ENCODE assay signal across 11 mouse cellular contexts in genomic region chr19:55194520-55195170, GRCm38 (mm10). TPM values are rescaled to one million over a fixed set of nuclear protein-coding genes. Genes with fewer than 3 reads are reported as not detected.
DNase-seq lines count a peak whose midpoint lies in the region; ATAC-seq and TF ChIP-seq lines count a peak whose summit lies in the region.
"Had no signal": no experiment of that assay in that cellular context is flagged by ENCODE, and none has a peak within 500 bp of the region (broad histone marks: within the 10 kb centered on the region; RNA-seq: fewer than 3 reads in every experiment).

No protein-coding gene starts in this region.

- no peaks in the 10 kb centered on the region for H3K36me3 ChIP-seq in heart, embryonic 12.5 days
- H3K36me3 ChIP-seq in midbrain, embryonic 10.5 days, result no peaks in the 10 kb centered on the region
- no peaks in the 10 kb centered on the region for H3K36me3 ChIP-seq in midbrain, embryonic 15.5 days (replicated peaks)
- H3K36me3 ChIP-seq in intestine, embryonic 16.5 days (ENCODE audit: control insufficient read depth, insufficient read depth, low read length), result no peaks in the 10 kb centered on the region
- no peaks in the 10 kb centered on the region for H3K36me3 ChIP-seq in testis, adult 2 months (ENCODE audit: control insufficient read depth, insufficient read depth, low read length)
- H3K36me3 ChIP-seq: heart, embryonic 15.5 days had no signal

- no peak overlapping the region for H3K9ac ChIP-seq in heart, embryonic 12.5 days
- H3K9ac ChIP-seq in midbrain, embryonic 15.5 days, result no peak overlapping the region
- no peak overlapping the region for H3K9ac ChIP-seq in intestine, embryonic 16.5 days (ENCODE audit: low read depth, low read length)
- H3K9ac ChIP-seq: heart, embryonic 15.5 days had no signal

- TF ChIP-seq CTCF in testis, adult 2 months (IDR thresholded peaks at IDR 0.05; ENCODE audit: control insufficient read depth, insufficient read depth, insufficient replicate concordance, low read depth, low read length), result no peak

- H3K9me3 ChIP-seq in heart, embryonic 12.5 days (replicated peaks), result no peaks in the 10 kb centered on the region
- H3K9me3 ChIP-seq in midbrain, embryonic 10.5 days (replicated peaks), result no peaks in the 10 kb centered on the region
- no peaks in the 10 kb centered on the region for H3K9me3 ChIP-seq in midbrain, embryonic 15.5 days
- H3K9me3 ChIP-seq in intestine, embryonic 16.5 days (ENCODE audit: control insufficient read depth, low read length), result no peaks in the 10 kb centered on the region
- H3K9me3 ChIP-seq: heart, embryonic 15.5 days had no signal

- DNase-seq in heart, adult 11 months, result peak; percentile 98
- DNase-seq in midbrain, embryonic 10.5 days (ENCODE audit: low spot score), result no peak
- DNase-seq in cerebellum, adult 8-10 months, result no peak
- DNase-seq in ovary, postnatal 36 days (ENCODE audit: low spot score), result no peak
- DNase-seq: cerebellum, postnatal 10 days; layer of hippocampus, postnatal 36 days had no signal

- ATAC-seq in heart, embryonic 12.5 days (ENCODE audit: insufficient number of reproducible peaks, low FRiP score), result no peak
- ATAC-seq in midbrain, embryonic 15.5 days (replicated peaks), result no peak
- peak; percentile 77 for ATAC-seq in intestine, embryonic 16.5 days

- no peak overlapping the region for H3K4me3 ChIP-seq in heart, embryonic 12.5 days
- H3K4me3 ChIP-seq in midbrain, embryonic 10.5 days, result no peak overlapping the region
- H3K4me3 ChIP-seq in midbrain, embryonic 15.5 days, result no peak overlapping the region
- no peak overlapping the region for H3K4me3 ChIP-seq in intestine, embryonic 16.5 days (ENCODE audit: low read length)
- no peak overlapping the region for H3K4me3 ChIP-seq in testis, adult 2 months (ENCODE audit: control insufficient read depth, low read depth, low read length)
- H3K4me3 ChIP-seq: heart, embryonic 15.5 days had no signal

- H3K27me3 ChIP-seq in heart, embryonic 12.5 days (replicated peaks), result 0 out of 2 replicates have a peak, but pooled peaks cover 2% of the 10 kb centered on the region
- H3K27me3 ChIP-seq in midbrain, embryonic 10.5 days (ENCODE audit: low read depth, poor library complexity, severe bottlenecking), result peaks cover 7% of the 10 kb centered on the region; the same call in 1 of the 2 replicates
- H3K27me3 ChIP-seq in midbrain, embryonic 15.5 days (replicated peaks), result no peaks in the 10 kb centered on the region
- no peaks in the 10 kb centered on the region for H3K27me3 ChIP-seq in intestine, embryonic 16.5 days (replicated peaks; ENCODE audit: control insufficient read depth, insufficient read depth, low read length)
- H3K27me3 ChIP-seq in testis, adult 2 months (ENCODE audit: control insufficient read depth, insufficient read depth, low read length), result no peaks in the 10 kb centered on the region
- H3K27me3 ChIP-seq: heart, embryonic 15.5 days had no signal

- TF ChIP-seq POLR2A in testis, adult 2 months (IDR thresholded peaks at IDR 0.05; ENCODE audit: control insufficient read depth, low read depth, low read length), result no peak

- 68% methylated on average over 7 of the region's 7 CpGs for WGBS in heart, embryonic 12.5 days
- WGBS in midbrain, embryonic 10.5 days, result 92% methylated on average over 7 of the region's 7 CpGs
- 77% methylated on average over 7 of the region's 7 CpGs for WGBS in midbrain, embryonic 15.5 days
- 49% methylated on average over 7 of the region's 7 CpGs for WGBS in intestine, embryonic 16.5 days

- H3K4me2 ChIP-seq in heart, embryonic 12.5 days, result no peak overlapping the region
- H3K4me2 ChIP-seq in midbrain, embryonic 15.5 days, result no peak overlapping the region
- H3K4me2 ChIP-seq in intestine, embryonic 16.5 days (ENCODE audit: low read depth, low read length), result no peak overlapping the region
- H3K4me2 ChIP-seq: heart, embryonic 15.5 days had no signal

- H3K4me1 ChIP-seq in heart, embryonic 12.5 days (replicated peaks), result peaks cover 8% of the 10 kb centered on the region; the same call in 1 of the 2 replicates
- H3K4me1 ChIP-seq in midbrain, embryonic 10.5 days, result peaks cover 35% of the 10 kb centered on the region
- no peaks in the 10 kb centered on the region for H3K4me1 ChIP-seq in midbrain, embryonic 15.5 days
- peaks cover 13% of the 10 kb centered on the region; the same call in 1 of the 2 replicates for H3K4me1 ChIP-seq in intestine, embryonic 16.5 days (ENCODE audit: control insufficient read depth, insufficient read depth, low read length)
- peaks cover 6% of the 10 kb centered on the region for H3K4me1 ChIP-seq in testis, adult 2 months (ENCODE audit: control insufficient read depth, insufficient read depth, low read length)

- no peak overlapping the region for H3K27ac ChIP-seq in heart, embryonic 12.5 days (ENCODE audit: poor library complexity, severe bottlenecking)
- peak overlapping the region; percentile 28; the same call in 1 of the 2 replicates for H3K27ac ChIP-seq in midbrain, embryonic 10.5 days (replicated peaks)
- H3K27ac ChIP-seq in midbrain, embryonic 15.5 days, result no peak overlapping the region
- H3K27ac ChIP-seq in intestine, embryonic 16.5 days (ENCODE audit: low read length), result peak overlapping the region; percentile 47
- peak overlapping the region; percentile 49; the same call in 1 of the 2 replicates for H3K27ac ChIP-seq in testis, adult 2 months (ENCODE audit: control insufficient read depth, insufficient read depth, low read depth, low read length)
- H3K27ac ChIP-seq: heart, embryonic 15.5 days had no signal

RNA-seq across cellular contexts. Expression of gene Tectb, which starts 14.1 kb away (rescaled TPM):
- polyA plus RNA-seq in heart, embryonic 12.5 days (2016; fragmentation: Nextera tagmentation; extraction: Ambion mirVana), result not detected in 2 replicates
- polyA plus RNA-seq in midbrain, embryonic 10.5 days (2016; fragmentation: Nextera tagmentation; extraction: Ambion mirVana), result 0.12 TPM in 1 of 2 replicates, not detected in the other
- 0.22 and 0.46 TPM in 2 replicates for polyA plus RNA-seq in midbrain, embryonic 15.5 days (2015; fragmentation: Nextera tagmentation; extraction: Ambion mirVana)
- 0.18 TPM in 1 of 2 replicates, not detected in the other for polyA plus RNA-seq in intestine, embryonic 16.5 days (2015; fragmentation: Nextera tagmentation; extraction: Ambion mirVana)
- 0.14 and 0.30 TPM in 2 replicates for polyA plus RNA-seq in testis, adult 2 months (2012; rRNA removed)
- polyA plus RNA-seq: heart, embryonic 15.5 days had no signal

RNA-seq across cellular contexts. Expression of gene Gucy2g, which starts 46.4 kb away (rescaled TPM):
- polyA plus RNA-seq in heart, embryonic 12.5 days (2016; fragmentation: Nextera tagmentation; extraction: Ambion mirVana), result 0.04 TPM in 1 of 2 replicates, not detected in the other
- polyA plus RNA-seq in midbrain, embryonic 10.5 days (2016; fragmentation: Nextera tagmentation; extraction: Ambion mirVana), result not detected in 2 replicates
- polyA plus RNA-seq in midbrain, embryonic 15.5 days (2015; fragmentation: Nextera tagmentation; extraction: Ambion mirVana), result not detected in 2 replicates
- polyA plus RNA-seq in intestine, embryonic 16.5 days (2015; fragmentation: Nextera tagmentation; extraction: Ambion mirVana), result 0.04 and 0.06 TPM in 2 replicates
- polyA plus RNA-seq in testis, adult 2 months (2012; rRNA removed), result 1.9 and 2.1 TPM in 2 replicates
- polyA plus RNA-seq: heart, embryonic 15.5 days had no signal

RNA-seq across cellular contexts. Expression of gene Acsl5, which starts 57.1 kb away (rescaled TPM):
- polyA plus RNA-seq in heart, embryonic 12.5 days (2016; fragmentation: Nextera tagmentation; extraction: Ambion mirVana), result 40.7 and 44.0 TPM in 2 replicates
- polyA plus RNA-seq in midbrain, embryonic 10.5 days (2016; fragmentation: Nextera tagmentation; extraction: Ambion mirVana), result 18.5 and 18.9 TPM in 2 replicates
- 13.4 and 15.7 TPM in 2 replicates for polyA plus RNA-seq in midbrain, embryonic 15.5 days (2015; fragmentation: Nextera tagmentation; extraction: Ambion mirVana)
- polyA plus RNA-seq in intestine, embryonic 16.5 days (2015; fragmentation: Nextera tagmentation; extraction: Ambion mirVana), result 589 and 886 TPM in 2 replicates
- 6.9 and 7.1 TPM in 2 replicates for polyA plus RNA-seq in testis, adult 2 months (2012; rRNA removed)

Comparison
In these comparisons a context has a peak if more than half of its experiments do, and no peak if none do; other contexts are left out.
1. H3K27ac ChIP-seq: peak in midbrain, embryonic 10.5 days (single experiment), intestine, embryonic 16.5 days (single experiment) and testis, adult 2 months (single experiment); none in heart, embryonic 12.5 days (single experiment) and midbrain, embryonic 15.5 days (single experiment).
2. RNA of gene Acsl5, which starts 57.1 kb away (polyA plus RNA-seq): 589 to 886 TPM in intestine, embryonic 16.5 days; 40.7 to 44.0 TPM in heart, embryonic 12.5 days, 18.5 to 18.9 TPM in midbrain, embryonic 10.5 days, 13.4 to 15.7 TPM in midbrain, embryonic 15.5 days and 6.9 to 7.1 TPM in testis, adult 2 months; every median in the first group is over 10 times any median in the second.